Mouse (Mus musculus): Measurements from ENCODE around the gene Atg2a.
"Not testable (repeated sequence)": the region's sequence is repeated elsewhere in the genome, so short reads cannot be mapped to it uniquely, and the experiment has no call there.

The Atg2a gene

DNA sequence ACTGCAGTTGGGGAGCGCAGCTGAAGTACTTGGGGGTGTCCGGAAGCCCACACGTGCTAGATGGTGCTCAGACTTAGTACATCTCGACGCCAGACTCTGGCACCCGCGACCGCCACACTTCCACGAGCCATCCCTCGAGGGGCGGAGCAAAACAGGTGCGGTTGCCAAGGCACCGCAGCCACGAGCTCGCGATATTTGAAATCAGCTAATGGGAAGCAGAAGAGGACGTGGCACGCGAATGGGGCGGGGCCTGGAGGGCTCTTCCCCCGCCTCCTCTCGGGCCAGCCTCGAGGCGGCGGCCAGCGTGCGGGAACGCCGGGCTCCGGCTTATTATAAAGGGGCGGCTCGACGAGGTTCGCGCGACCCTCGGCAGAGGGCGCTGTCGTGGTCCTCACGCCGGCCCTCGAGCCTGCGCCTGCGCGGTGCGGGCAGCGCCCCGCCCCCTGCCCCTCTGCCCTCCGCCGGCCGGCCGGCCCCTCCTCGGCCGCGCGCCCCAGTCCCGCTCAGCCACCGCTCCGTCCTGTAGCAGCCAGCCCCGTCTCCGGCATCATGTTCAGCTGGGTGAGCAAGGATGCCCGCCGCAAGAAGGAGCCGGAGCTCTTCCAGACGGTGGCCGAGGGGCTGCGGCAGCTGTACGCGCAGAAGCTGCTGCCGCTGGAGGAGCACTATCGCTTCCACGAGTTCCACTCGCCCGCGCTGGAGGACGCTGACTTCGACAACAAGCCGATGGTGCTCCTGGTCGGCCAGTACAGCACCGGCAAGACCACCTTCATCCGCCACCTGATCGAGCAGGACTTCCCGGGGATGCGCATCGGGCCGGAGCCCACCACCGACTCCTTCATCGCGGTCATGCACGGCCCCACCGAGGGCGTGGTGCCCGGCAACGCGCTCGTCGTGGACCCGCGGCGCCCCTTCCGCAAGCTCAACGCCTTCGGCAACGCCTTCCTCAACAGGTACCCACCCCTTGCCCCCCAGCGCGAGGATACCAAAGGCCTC is 35.3 kb downstream of the Atg2a start, which contains the start of gene Ehd1:
Gene Ehd1, plus strand, starts transcription at position 300 of the 996 bp plus-strand sequence.
- peak; percentile 98 for DNase-seq

DNA sequence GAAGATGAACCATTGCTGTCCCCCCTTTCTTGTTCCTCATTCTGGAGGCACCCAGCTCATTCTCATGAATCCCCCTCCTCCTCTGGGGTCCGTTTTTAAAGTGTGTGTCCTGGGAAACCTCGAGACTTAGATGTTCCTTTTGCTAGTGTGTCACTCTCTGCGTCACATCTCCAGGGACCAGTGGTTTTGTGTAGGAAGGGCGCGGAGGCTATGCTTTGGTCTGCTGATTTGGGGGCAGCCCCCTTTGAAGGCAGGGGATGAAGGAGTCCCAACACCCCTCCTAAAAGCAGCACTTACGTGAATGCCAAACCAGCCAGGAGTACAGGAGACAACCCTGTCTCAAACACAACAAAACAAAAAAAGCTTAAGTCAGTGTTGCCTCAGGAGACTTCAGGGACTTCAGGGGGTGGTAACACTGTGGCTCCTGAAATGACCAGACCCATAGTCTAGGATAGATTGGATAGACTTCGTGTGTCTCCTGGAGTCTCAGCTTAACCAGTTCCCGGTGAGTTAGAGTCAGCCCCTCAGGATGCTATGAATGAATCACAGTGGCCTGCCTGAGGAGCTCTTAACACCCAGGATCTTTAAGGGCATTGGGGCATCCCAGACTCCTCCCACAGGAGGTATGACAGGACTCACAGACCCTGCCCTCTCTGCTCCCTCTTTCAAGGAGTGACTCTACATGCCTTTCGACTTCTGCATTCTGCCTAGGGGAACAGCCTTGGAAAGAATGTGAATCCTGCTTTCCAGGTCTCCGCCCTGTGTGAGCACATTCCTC is 36.4 kb downstream of the Atg2a start:
- peak; percentile 84 to 94 for DNase-seq

DNA sequence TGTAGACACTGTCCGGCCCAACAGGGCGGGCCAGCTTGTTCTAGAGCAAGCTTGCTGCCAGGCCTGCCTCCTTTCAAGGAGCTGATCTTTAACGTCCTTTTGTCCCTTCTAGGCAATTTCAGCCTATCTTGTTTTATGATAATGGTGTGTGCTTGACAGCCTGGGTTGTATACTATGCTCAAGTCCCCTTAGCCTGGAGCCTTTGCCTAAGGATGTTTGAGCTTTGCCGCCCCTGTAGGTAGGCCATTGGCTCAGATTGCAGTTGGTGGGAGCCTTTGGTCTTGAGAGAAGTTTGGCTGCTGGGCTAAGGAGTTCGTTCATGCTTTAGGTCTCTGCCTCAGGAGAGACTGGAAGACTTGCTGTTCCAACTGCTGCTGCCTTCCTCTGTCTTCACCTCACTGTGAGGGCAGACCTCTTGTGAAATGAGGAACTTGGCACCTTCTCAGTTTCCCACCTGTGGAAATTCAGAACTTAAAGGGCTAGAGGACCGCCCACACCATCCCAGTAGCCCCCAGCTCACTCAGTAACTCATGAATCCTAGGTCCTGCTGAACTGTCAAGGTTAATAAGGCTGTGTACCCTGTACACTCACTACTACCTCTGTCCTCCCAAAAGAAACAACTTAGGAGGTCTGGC is 37.1 kb downstream of the Atg2a start:
- DNase-seq: no peak

DNA sequence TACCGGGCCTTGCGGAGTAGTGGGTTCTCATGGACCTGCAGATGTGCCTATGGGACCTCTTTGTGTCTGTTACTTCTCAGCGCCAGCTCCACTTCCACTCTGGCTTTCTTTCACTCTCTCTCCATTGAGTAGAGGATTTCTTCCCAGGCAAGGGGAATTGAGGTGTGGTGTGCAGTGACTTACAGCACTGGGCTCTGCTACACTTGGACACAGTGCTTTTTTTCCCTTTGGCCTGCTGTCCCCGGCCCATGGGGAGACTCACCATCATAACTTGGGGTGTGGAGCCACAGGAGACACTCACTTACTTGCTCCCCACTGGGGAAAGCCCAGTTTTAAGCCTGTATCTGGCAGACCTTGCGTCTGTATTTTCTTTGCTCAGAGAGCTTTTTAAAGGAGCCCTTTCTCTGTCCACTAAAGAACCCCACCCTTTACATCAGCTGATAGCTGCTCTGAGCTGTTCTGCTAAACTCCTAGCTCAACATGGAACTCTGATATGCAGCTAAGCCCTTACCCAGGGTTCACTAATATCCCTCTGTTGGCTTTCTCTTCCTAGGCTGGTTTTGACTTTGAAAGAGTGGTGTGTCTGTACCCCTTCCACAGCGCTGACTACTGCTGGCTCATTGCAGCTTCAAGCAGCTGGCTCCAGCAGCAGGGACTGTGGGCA is 38.1 kb downstream of the Atg2a start:
- DNase-seq: peak in 1 of 2 experiments; percentile 36

DNA sequence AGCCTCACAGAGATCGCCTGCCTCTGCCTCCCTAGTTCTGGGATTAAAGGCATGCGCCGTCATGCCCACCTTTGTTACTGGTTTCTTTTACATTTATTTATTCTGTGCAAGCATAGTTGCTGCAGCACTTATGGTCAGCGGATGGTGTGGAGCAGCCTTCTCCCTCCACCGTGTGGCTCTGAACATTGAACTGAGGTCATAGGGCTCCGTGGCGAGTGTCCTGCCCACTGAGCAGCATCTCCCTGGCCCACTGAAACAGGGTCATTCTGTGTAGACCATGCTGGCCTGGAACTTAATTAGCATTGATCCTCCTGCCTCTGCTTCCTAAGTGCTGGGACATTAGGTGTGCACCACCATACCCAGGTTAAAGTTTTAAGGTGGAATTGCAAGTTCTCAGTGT is 39.1 kb downstream of the Atg2a start:
- DNase-seq: peak; percentile 60 to 63

DNA sequence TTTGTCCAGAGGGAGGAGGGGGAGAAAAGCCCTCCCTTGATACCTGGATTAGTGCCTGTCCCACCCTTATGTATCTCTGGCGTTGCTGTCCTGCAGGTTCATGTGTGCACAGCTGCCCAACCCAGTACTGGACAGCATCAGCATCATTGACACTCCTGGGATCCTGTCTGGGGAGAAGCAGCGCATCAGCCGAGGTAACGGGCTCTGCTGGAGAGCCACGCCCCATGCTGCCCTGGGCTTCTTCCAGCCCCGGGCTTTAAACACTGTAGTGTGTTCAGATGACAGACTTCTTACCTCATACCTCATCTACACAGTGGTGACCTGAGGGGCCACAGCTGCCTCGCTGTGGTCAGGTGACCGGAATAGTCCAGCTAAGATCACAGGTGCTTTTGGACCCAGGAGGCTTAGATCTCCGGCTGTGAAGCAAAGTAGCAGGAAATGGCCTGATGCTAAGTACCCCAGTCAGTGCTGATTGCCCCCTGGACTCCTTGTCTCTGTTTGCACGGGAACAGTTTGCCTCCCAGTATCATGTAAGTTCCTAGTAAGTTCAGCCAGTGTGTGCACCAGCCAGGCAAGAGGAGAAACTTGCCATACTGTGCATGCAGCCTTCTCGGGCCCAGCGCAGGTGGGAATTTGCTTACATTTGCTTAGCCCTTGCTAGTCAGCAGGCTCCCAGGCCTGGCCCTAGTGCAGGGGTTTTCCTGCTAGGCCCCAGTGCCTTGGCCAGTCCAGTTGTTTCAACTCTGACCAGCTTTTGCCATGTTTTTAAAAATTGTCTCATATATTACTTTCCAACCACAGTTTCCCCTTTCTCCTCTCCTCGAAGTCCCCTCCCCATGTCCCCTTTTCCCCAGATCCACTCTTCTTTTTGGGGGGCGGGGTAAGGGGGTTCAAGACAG is 39.9 kb downstream of the Atg2a start:
- DNase-seq: no peak

DNA sequence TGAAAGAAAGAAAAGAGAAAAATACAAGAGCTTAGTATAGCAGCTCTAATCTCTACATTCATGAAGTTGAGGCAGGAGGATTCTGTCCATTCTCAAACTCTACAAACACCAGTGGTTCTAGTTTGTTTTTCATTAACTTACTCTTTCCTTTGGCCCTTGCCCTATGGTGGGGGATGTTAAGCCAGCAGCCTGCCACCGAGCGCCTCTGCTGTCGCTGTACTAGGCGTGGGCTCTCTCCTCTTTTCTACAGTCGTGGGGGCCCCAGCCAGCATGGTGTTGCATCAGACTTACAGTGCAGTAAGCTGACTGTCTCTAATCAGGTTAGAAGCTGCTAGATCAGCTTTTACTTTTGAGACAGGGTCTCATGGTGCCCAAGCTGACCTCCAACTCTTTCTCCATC is 41.5 kb downstream of the Atg2a start:
- DNase-seq: peak; percentile 63 to 70

DNA sequence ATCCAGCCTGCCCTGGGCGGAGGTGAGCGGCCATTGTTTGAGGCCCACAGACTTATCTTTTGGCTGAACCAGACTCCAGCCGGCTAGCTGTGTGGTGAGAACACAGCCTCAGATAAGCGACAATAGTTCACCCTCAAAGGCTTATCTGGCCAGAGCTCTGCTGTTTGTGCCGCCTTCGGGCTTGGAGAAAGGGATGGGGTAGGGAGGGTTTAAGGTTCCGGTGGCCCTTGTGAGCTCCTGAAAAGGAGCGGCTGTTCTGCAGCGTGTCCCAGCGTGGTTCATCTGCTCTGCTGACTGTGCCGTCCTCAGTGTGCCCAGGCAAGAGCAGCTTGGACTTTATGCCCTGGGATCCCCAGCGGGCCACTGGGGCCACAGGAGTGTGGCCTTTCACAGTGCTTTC is 43.0 kb downstream of the Atg2a start:
- peak; percentile 71 to 73 for DNase-seq

DNA sequence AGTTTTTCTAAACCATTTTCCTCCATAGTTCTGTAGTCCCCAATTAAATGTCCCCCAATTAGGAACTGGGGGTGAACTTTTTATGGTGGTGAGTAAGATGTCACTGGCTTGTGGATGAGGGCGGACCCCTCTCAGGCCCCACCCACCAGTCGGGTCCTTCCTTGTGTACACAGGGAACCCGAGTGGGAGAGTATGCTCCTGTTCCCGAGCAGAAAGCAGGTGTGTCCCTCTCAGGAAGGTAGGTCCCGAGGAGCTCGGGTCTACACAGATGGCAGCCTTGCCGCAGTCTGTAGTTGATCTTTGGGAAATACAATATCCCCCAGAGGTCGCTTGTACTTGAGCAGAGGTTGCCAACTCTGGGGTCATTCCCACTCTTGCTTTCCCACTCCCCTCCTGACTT is 43.8 kb downstream of the Atg2a start:
- no peak for DNase-seq

DNA sequence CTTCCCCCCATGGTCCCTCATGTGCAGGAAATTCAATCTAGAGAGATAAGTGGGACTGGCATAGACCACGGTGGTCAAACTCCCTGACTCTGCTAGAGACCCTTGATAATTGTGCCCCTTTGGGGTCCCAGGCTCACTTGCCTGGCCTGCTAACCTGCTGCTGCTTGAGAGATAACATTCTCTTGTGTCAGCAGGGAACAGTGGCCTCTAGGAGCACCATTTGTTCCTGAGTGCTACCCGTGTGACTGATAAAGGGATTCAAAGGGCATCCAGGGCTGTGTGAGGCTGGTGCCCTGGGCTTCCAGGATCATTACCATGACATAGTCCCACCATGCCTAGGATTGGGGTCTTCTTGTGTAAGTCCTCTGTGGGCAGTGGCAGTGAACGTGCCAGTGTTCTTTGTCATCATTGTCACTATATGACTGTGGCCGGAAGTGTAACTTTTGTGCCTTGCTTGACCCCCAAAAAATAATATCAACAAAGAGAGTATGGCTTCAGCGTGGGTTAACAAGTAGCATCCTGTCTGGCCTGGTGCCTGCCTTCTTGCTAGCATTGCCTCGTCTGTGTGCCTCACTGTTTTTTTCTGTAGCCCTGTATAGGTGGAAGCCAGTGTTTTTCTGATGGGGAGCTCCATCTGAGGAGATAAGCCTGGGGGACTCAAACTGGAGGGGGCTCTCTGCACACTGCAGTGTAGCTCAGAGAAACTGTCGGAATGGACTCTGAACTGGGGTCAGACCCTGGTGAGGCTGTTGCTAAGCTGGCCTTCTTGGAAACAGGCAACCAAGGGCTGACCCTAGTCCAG is 44.4 kb downstream of the Atg2a start:
- peak; percentile 59 to 67 for DNase-seq

DNA sequence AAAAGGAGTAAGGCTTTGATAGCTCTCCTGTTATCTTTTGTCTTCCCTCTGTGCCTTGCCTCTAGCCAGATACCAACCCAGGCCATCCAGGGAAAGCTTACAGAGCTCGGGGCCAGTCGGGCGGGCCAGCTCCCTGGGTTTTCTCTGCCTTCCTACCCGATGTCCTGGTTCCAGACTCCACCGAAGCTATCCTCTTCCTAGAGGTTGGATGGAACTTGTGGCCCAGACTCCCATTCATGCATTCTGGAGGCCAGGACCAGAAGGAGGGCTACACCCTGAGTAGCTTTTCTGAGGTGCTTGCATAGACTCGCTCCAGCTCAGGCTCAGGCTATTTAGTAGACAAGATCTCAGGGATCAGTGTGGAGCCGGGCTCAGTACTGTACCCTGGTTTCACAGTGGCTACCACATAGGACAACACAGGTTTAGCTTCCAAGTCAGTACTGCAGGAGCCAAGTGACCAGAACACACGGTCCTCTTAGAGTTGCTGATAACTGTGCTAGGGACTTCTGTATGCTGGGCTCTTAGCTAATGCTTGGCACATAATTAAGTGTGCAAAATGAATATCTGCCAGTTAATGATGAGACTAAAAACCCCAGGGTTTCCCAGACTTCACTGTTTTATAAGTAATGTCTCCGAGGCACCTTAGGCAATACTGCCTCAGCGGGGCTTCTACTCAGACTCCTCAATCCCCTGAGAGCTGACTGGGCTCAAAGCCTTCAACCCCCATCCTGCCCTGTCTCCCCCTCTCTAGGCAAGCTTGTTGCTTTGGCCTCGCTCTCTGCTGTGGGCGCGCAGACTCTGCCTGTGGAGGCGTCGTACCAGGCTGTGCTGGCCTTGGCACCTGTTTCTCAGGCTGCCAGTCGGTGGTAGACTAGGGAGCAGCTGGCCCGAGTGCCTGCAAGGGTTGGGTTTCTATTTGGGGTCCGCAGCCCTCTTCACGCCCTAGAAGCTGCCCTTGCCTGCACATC is 45.2 kb downstream of the Atg2a start:
- DNase-seq: no peak

DNA sequence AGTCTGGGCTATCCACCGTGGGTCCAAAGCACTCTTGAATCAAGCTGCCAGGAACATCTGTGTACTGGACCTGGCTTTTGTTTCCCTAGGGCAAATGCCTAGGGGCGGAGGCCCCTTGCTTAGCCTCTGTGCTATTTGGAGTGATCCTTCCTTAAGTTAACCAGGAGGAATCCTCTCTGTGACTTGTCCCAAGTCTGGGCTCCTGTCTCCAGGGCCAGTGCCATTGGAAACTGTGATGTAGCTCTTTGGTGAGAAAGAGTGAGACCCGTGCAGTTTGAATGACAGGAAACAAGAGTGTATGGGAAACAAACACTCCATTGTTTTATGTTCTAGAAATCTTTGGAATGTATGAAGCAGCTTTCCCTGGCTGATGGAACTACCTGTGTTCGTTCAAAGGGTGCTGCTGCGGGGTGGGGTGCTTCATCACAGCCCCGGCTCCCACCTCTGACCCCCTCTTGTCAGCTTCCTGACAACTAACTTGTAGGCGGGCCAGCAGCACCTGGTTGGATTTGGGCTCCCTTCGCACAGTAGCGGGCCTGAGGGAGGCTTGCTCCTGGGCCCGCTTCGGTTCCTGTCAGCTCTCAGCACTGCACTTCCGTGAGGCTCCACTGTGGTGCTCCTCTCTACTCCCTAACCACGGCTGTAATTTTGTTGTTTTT is 46.9 kb downstream of the Atg2a start:
- no peak for DNase-seq

DNA sequence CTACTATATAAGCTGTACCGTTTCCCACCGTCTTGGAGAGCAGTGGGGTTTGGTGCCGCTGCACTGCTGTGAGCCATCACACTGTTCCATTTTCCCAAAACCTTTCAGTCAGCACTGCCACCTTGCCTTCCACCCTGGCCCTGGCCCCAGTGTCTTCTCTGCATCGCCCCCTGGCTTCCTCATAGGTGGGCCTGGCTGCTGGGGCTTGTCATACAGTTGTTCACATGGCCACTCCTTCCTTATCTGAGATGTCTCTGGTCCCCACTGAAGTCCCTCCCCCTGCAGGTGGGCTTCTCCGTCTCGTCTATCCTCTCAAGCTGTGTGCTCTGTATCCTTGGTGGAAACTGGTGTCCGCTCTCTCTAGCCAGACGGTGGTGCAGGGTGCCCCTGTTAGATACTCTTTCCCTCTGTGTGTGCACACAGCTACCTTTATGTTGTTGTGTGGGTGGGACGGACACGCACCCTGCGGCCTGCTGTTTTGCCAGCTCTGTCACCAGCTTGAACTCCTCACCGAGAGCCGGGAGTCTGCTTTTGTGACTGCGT is 48.3 kb downstream of the Atg2a start:
- DNase-seq: no peak

DNA sequence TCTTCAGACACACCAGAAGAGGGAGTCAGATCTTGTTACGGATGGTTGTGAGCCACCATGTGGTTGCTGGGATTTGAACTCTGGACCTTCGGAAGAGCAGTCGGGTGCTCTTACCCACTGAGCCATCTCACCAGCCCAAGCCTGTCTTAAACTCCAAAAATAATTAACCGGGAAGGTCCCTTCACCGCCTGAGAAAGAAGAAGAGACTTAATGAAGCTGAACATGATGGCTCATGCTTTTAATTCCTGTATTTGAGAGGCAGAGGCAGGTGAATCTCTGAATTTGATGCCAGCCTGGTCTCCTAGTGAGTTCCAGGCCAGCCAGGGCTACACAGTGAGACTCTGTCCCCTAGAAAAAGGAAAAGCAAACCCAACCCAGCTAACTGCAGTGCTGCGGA is 49.2 kb downstream of the Atg2a start:
- not testable (repeated sequence) for DNase-seq

DNA sequence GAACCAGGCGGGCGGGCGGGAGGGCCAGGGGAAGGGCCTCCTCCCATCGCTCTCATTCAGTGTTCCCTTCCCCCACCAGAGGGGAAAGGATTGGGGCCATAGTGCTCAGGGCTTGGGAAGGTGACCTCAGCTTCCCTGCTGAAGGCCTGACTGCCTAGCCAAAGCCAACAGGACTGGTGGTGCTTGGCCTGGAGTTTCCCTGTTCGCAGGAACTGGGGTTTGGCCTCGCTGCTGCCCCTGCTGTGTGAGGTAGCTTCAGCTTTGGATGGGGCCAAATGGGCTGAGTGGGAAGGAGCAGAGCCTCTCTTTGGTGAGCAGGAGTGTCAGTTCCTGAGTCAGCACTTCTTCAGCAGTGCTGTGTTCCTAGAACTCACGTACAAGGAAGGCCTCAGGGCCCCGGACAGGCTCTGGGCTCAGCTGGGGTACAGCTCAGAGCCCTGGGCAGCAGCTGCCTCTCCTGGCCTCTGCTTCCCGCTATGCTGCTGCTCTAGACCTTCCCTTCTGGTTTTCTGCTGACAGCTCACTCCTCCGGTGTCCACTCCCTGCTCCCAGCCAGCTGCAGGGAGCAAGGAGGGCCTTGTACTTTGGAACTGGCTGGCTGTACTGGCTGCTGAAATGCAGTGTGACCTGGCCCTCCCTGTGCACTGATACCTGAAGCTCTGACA is 49.8 kb downstream of the Atg2a start:
- DNase-seq: peak; percentile 73 to 87

DNA sequence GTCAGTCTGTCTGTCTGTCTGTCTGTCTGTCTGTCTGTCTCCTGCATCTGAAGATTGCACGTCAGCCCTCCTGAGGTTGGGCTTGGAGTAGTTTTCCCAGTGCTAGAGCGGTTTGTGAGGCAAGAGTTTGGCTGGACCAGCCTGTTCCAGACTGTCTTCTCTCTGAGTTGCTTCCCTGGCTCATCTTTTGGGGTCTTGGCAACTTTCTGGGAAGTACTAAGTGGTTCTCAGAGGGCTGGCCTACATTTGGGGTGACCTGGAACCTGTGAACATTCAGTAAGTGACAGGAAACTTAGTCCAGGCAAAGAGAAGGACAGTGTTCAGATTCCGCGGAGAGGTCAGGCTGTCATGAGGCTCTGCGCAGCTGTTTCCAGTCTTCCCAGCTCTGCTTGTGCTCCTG is 50.8 kb downstream of the Atg2a start:
- DNase-seq: no peak

DNA sequence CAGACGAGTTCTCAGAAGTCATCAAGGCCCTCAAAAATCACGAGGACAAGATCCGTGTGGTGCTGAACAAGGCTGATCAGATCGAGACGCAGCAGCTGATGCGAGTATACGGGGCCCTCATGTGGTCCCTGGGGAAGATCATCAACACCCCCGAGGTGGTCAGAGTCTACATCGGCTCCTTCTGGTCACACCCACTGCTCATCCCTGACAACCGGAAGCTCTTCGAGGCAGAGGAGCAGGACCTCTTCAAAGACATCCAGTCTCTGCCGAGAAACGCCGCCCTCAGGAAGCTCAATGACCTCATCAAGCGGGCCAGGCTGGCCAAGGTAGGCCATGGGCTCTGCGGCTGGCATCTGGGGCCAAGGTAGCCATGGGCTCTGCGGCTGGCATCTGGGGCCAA is 52.8 kb downstream of the Atg2a start:
- no peak for DNase-seq

Measured in kidney, postnatal 36 days (tissue).